ENCODE assay signal across 21 mouse cellular contexts in the genomic region with DNA sequence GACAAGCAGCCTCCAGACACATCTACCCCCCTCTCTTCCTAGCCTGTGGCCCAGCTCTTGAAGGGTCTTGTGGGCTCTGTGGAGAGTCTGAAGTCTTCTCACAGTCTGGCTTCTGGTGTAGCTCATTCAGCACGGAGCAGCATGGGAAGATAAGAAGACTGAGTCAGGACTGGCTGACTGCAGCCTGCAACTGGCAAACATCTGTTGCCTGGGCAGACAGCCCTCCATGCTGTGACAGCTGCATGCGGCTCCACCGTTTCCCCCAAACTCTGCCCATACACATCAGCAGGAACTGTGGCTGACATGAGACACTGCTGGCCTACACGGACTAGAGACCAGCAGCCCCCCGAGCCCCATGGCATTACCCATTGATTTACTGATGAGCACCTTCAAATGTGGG. TPM values are rescaled to one million over a fixed set of nuclear protein-coding genes. Genes with fewer than 3 reads are reported as not detected.
DNase-seq lines count a peak whose midpoint lies in the region; ATAC-seq and TF ChIP-seq lines count a peak whose summit lies in the region.
"Had no signal": no experiment of that assay in that cellular context is flagged by ENCODE, and none has a peak within 500 bp of the region (broad histone marks: within the 10 kb centered on the region; RNA-seq: fewer than 3 reads in every experiment).

No protein-coding gene starts in this region.

- DNase-seq in liver, postnatal 0 days: no peak
- no peak for DNase-seq in liver
- peak; percentile 70 to 80 for DNase-seq in heart, adult 18-20 months
- peak; percentile 69 to 74 for DNase-seq in heart, postnatal 14 days
- DNase-seq in midbrain, postnatal 0 days (ENCODE audit: low spot score): no peak
- DNase-seq in embryo, embryonic 10 days (ENCODE audit: low spot score): no peak
- DNase-seq: retina, postnatal 1 day; thymus, adult 18-20 months had no signal

- no peak for ATAC-seq in liver, postnatal 0 days
- no peak for ATAC-seq in midbrain, postnatal 0 days (ENCODE audit: low FRiP score)
- ATAC-seq: activated CD4-positive, CD25-positive, alpha-beta regulatory T cell, adult 4 months; CD4-positive, CD25-positive, alpha-beta regulatory T cell, adult 4 months; forebrain, embryonic 14.5 days; hindbrain, postnatal 0 days; midbrain, embryonic 15.5 days had no signal

- peaks cover 32% of the 10 kb centered on the region for H3K36me3 ChIP-seq in liver, postnatal 0 days (replicated peaks; ENCODE audit: insufficient read depth, low read length)
- no peaks in the 10 kb centered on the region for H3K36me3 ChIP-seq in C2C12 (ENCODE audit: control insufficient read depth, insufficient read depth)
- peaks cover 34% of the 10 kb centered on the region for H3K36me3 ChIP-seq in midbrain, postnatal 0 days (ENCODE audit: insufficient read depth, low read length)

- H3K27ac ChIP-seq in liver, postnatal 0 days (ENCODE audit: low read depth): 0 out of 2 replicates have a peak overlapping the region, but pooled peaks have one; percentile 16
- no peak overlapping the region for H3K27ac ChIP-seq in midbrain, postnatal 0 days (ENCODE audit: low read depth, low read length)
- H3K27ac ChIP-seq: embryonic facial prominence, embryonic 12.5 days; hindbrain, postnatal 0 days; kidney, embryonic 15.5 days; liver, embryonic 15.5 days; midbrain, embryonic 15.5 days had no signal

- H3K27me3 ChIP-seq in liver, postnatal 0 days (ENCODE audit: insufficient read depth, low read length): no peaks in the 10 kb centered on the region
- H3K27me3 ChIP-seq in C2C12 (ENCODE audit: control insufficient read depth, insufficient read depth, insufficient read length): no peaks in the 10 kb centered on the region
- H3K27me3 ChIP-seq in midbrain, postnatal 0 days (ENCODE audit: insufficient read depth, low read length): peaks cover 13% of the 10 kb centered on the region
- H3K27me3 ChIP-seq: kidney, embryonic 15.5 days; liver, embryonic 15.5 days had no signal

- no peaks in the 10 kb centered on the region for H3K79me2 ChIP-seq in C2C12 (ENCODE audit: control insufficient read depth, insufficient read depth)

- no peak for TF ChIP-seq EP300 in liver, postnatal 0 days (IDR thresholded peaks at IDR 0.05; ENCODE audit: low read depth)

- H3K4me3 ChIP-seq in liver, postnatal 0 days (ENCODE audit: low read depth, low read length): no peak overlapping the region
- H3K4me3 ChIP-seq in C2C12 (ENCODE audit: insufficient read depth, poor library complexity, severe bottlenecking): no peak overlapping the region
- no peak overlapping the region for H3K4me3 ChIP-seq in midbrain, postnatal 0 days (ENCODE audit: low read depth, low read length)
- H3K4me3 ChIP-seq: embryonic facial prominence, embryonic 12.5 days; kidney, embryonic 15.5 days; liver, embryonic 15.5 days; midbrain, embryonic 15.5 days had no signal

- no peak overlapping the region for H3ac ChIP-seq in C2C12 (ENCODE audit: control insufficient read depth, insufficient read length, low read depth)

- no peak overlapping the region for H3K9ac ChIP-seq in liver, postnatal 0 days (replicated peaks)
- H3K9ac ChIP-seq in midbrain, postnatal 0 days (replicated peaks; ENCODE audit: low read length, poor library complexity, severe bottlenecking): no peak overlapping the region
- H3K9ac ChIP-seq: embryonic facial prominence, embryonic 12.5 days; kidney, embryonic 15.5 days; liver, embryonic 15.5 days; midbrain, embryonic 15.5 days had no signal

- no peak for TF ChIP-seq CTCF in liver, postnatal 0 days (IDR thresholded peaks at IDR 0.05; ENCODE audit: low read depth)
- TF ChIP-seq CTCF in C2C12 (IDR thresholded peaks at IDR 0.05; ENCODE audit: control insufficient read depth, insufficient read depth, insufficient read length): no peak
- TF ChIP-seq CTCF in midbrain, postnatal 0 days (IDR thresholded peaks at IDR 0.05): no peak

- intact Hi-C loops in heart, postnatal 14 days (cut with DNase I): loop anchor here (5.0 kb wide), 2 partner anchors 127 to 738 kb away; a partner anchor contains a TSS

- H3K4me1 ChIP-seq in liver, postnatal 0 days (ENCODE audit: insufficient read depth): peaks cover 28% of the 10 kb centered on the region
- H3K4me1 ChIP-seq in midbrain, postnatal 0 days (ENCODE audit: insufficient read depth, low read length): no peaks in the 10 kb centered on the region

- H3K79me3 ChIP-seq in C2C12 (ENCODE audit: low read depth): no peaks in the 10 kb centered on the region

- 59% methylated on average over 5 of the region's 5 CpGs for WGBS in liver, postnatal 0 days (ENCODE audit: insufficient replicate concordance)
- 74% methylated on average over 5 of the region's 5 CpGs for WGBS in midbrain, postnatal 0 days

- H3K4me2 ChIP-seq in liver, postnatal 0 days (ENCODE audit: low read depth, low read length): no peak overlapping the region
- no peak overlapping the region for H3K4me2 ChIP-seq in midbrain, postnatal 0 days (ENCODE audit: low read depth, low read length, poor library complexity, severe bottlenecking)
- H3K4me2 ChIP-seq: embryonic facial prominence, embryonic 12.5 days; kidney, embryonic 15.5 days; liver, embryonic 15.5 days; midbrain, embryonic 15.5 days had no signal

- H3K9me3 ChIP-seq in liver, postnatal 0 days (ENCODE audit: low read length): no peaks in the 10 kb centered on the region
- no peaks in the 10 kb centered on the region for H3K9me3 ChIP-seq in midbrain, postnatal 0 days (ENCODE audit: low read length)
- H3K9me3 ChIP-seq: embryonic facial prominence, embryonic 12.5 days; kidney, embryonic 15.5 days; liver, embryonic 15.5 days; midbrain, embryonic 15.5 days had no signal

TF ChIP-seq in C2C12, 6 proteins besides CTCF, POLR2A, EP300 and RAD21:
- TF ChIP-seq FOSL1 (IDR thresholded peaks at IDR 0.05; ENCODE audit: insufficient read depth, low read length, poor library complexity, severe bottlenecking): no peak
- no peak for TF ChIP-seq MAX (IDR thresholded peaks at IDR 0.05)
- peak; percentile 88 for TF ChIP-seq MYOD1 (IDR thresholded peaks at IDR 0.05; ENCODE audit: control insufficient read depth, insufficient read length, low read depth)
- no peak for TF ChIP-seq CEBPB (IDR thresholded peaks at IDR 0.05; ENCODE audit: low read depth)

RNA-seq across cellular contexts. Expression of a gene that starts 1.6 kb away (rescaled TPM):
- polyA plus RNA-seq in liver, postnatal 0 days (2015; fragmentation: Nextera tagmentation; extraction: Ambion mirVana): 3.7 and 4.1 TPM in 2 replicates
- polyA plus RNA-seq in C2C12 (2012; fragmentation: generic; extraction: Trizol): 0.96 TPM
- total RNA-seq in heart, adult 18-20 months (2021): 1 to 10 TPM; 3.4 to 4.4 TPM
- total RNA-seq in heart, postnatal 14 days (2021): 1 to 10 TPM; 4.9 to 5.8 TPM
- 0.80 and 1.4 TPM in 2 replicates for total RNA-seq in midbrain, postnatal 0 days (2014; rRNA removed)
- polyA plus RNA-seq in midbrain, postnatal 0 days (2015; fragmentation: Nextera tagmentation; extraction: Ambion mirVana): 0.62 and 0.97 TPM in 2 replicates

RNA-seq across cellular contexts. Expression of a gene that starts 5.6 kb away (rescaled TPM):
- 12.2 and 13.7 TPM in 2 replicates for polyA plus RNA-seq in liver, postnatal 0 days (2015; fragmentation: Nextera tagmentation; extraction: Ambion mirVana)
- polyA plus RNA-seq in C2C12 (2012; fragmentation: generic; extraction: Trizol): 12.2 TPM
- total RNA-seq in heart, adult 18-20 months (2021): 10 to 100 TPM; 56.2 to 58.8 TPM
- total RNA-seq in heart, postnatal 14 days (2021): 10 to 100 TPM; 55.5 to 60.6 TPM
- total RNA-seq in midbrain, postnatal 0 days (2014; rRNA removed): 54.3 and 58.1 TPM in 2 replicates
- polyA plus RNA-seq in midbrain, postnatal 0 days (2015; fragmentation: Nextera tagmentation; extraction: Ambion mirVana): 47.5 and 50.6 TPM in 2 replicates

RNA-seq across cellular contexts. Expression of a gene that starts 9.2 kb away (rescaled TPM):
- polyA plus RNA-seq in liver, postnatal 0 days (2015; fragmentation: Nextera tagmentation; extraction: Ambion mirVana): 0.20 TPM in 1 of 2 replicates, not detected in the other
- polyA plus RNA-seq in C2C12 (2012; fragmentation: generic; extraction: Trizol): not detected
- total RNA-seq in heart, adult 18-20 months (2021): under 1 TPM in 1 of 2 experiments, not detected in 1; 0.50 TPM
- under 1 TPM in 1 of 2 experiments, not detected in 1; 0.53 TPM for total RNA-seq in heart, postnatal 14 days (2021)
- total RNA-seq in midbrain, postnatal 0 days (2014; rRNA removed): not detected in 2 replicates
- polyA plus RNA-seq in midbrain, postnatal 0 days (2015; fragmentation: Nextera tagmentation; extraction: Ambion mirVana): not detected in 2 replicates
- total RNA-seq: granulocyte monocyte progenitor cell, adult 5-6 weeks; hindbrain, postnatal 0 days; layer of hippocampus, adult 8-10 months; left cerebral cortex, postnatal 14 days had no signal
- polyA plus RNA-seq: activated CD4-positive, CD25-positive, alpha-beta regulatory T cell, adult 4 months; CD4-positive, CD25-positive, alpha-beta regulatory T cell, adult 4 months; embryonic facial prominence, embryonic 12.5 days; forebrain, embryonic 14.5 days; hindbrain, postnatal 0 days; midbrain, embryonic 15.5 days; neural tube, embryonic 14.5 days had no signal

RNA-seq across cellular contexts. Expression of a gene that starts 33.9 kb away (rescaled TPM):
- 106 and 123 TPM in 2 replicates for polyA plus RNA-seq in liver, postnatal 0 days (2015; fragmentation: Nextera tagmentation; extraction: Ambion mirVana)
- polyA plus RNA-seq in C2C12 (2012; fragmentation: generic; extraction: Trizol): 21.3 TPM
- total RNA-seq in heart, adult 18-20 months (2021): 100 to 1,000 TPM; 285 to 287 TPM
- 100 to 1,000 TPM; 132 to 146 TPM for total RNA-seq in heart, postnatal 14 days (2021)
- 64.9 and 78.2 TPM in 2 replicates for total RNA-seq in midbrain, postnatal 0 days (2014; rRNA removed)
- polyA plus RNA-seq in midbrain, postnatal 0 days (2015; fragmentation: Nextera tagmentation; extraction: Ambion mirVana): 40.7 and 50.9 TPM in 2 replicates

RNA-seq across cellular contexts. Expression of a gene that starts 34.1 kb away (rescaled TPM):
- 44.5 and 49.2 TPM in 2 replicates for polyA plus RNA-seq in liver, postnatal 0 days (2015; fragmentation: Nextera tagmentation; extraction: Ambion mirVana)
- polyA plus RNA-seq in C2C12 (2012; fragmentation: generic; extraction: Trizol): 53.2 TPM
- total RNA-seq in heart, adult 18-20 months (2021): 10 to 100 TPM; 17.2 to 17.5 TPM
- total RNA-seq in heart, postnatal 14 days (2021): 10 to 100 TPM; 16.9 to 17.2 TPM
- total RNA-seq in midbrain, postnatal 0 days (2014; rRNA removed): 19.7 and 29.4 TPM in 2 replicates
- 27.3 and 29.5 TPM in 2 replicates for polyA plus RNA-seq in midbrain, postnatal 0 days (2015; fragmentation: Nextera tagmentation; extraction: Ambion mirVana)

Comparison
In these comparisons a context has a peak if more than half of its experiments do, and no peak if none do; other contexts are left out.
1. DNase-seq: peak in heart, adult 18-20 months (2 of 2) and heart, postnatal 14 days (2 of 2); none in liver, postnatal 0 days (single experiment), liver (single experiment), midbrain, postnatal 0 days (single experiment) and embryo, embryonic 10 days (single experiment).